Mouse (Mus musculus) forebrain, postnatal 0 days (tissue): Measurements from ENCODE around the gene Edaradd. TPM values are rescaled to one million over a fixed set of nuclear protein-coding genes. Genes with fewer than 3 reads are reported as not detected.

Source experiments
- ATAC-seq: fragments of 200-750 bp; cut with Nextera tagmentation; 2 replicates; pipeline ENCODE4 v1.8.0; 2017; ENCODE audit warnings: mild to moderate bottlenecking, moderate library complexity
- DNase-seq: peaks from one replicate; pipeline ENCODE4 v3.0.0-alpha.2; 2015
- H3K27ac ChIP-seq: fragments of 300-500 bp; sonication (generic); 2 replicates; pipeline ENCODE4 v1.5.1; 2014; ENCODE audit warnings: low read depth, mild to moderate bottlenecking, antibody characterized with exemption, low read length, moderate library complexity, mixed read lengths
- H3K27me3 ChIP-seq: fragments of 300-500 bp; sonication (generic); 2 replicates; pipeline ENCODE4 v1.6.1; 2014; ENCODE audit warnings: mild to moderate bottlenecking, low read length, mixed read lengths; ENCODE audit not compliant: insufficient read depth
- H3K36me3 ChIP-seq: fragments of 300-500 bp; sonication (generic); 2 replicates; pipeline ENCODE4 v1.6.1; 2014; ENCODE audit warnings: mild to moderate bottlenecking, moderate library complexity; ENCODE audit not compliant: insufficient read depth
- H3K4me1 ChIP-seq: fragments of 300-500 bp; sonication (generic); 2 replicates; pipeline ENCODE4 v1.6.1; 2014; ENCODE audit warnings: antibody characterized with exemption; ENCODE audit not compliant: insufficient read depth
- H3K4me2 ChIP-seq: fragments of 300-500 bp; sonication (generic); 2 replicates; pipeline ENCODE4 v1.6.1; 2014; ENCODE audit warnings: low read depth, mild to moderate bottlenecking, moderate library complexity
- H3K4me3 ChIP-seq: fragments of 300-500 bp; sonication (generic); 2 replicates; pipeline ENCODE4 v1.5.1; 2014; ENCODE audit warnings: low read depth, low read length, mixed read lengths
- H3K9ac ChIP-seq: fragments of 300-500 bp; sonication (generic); 2 replicates; pipeline ENCODE4 v1.6.1; 2014; ENCODE audit warnings: mild to moderate bottlenecking
- H3K9me3 ChIP-seq: fragments of 300-500 bp; sonication (generic); 2 replicates; pipeline ENCODE4 v1.6.1; 2016; ENCODE audit warnings: low read length
- CTCF ChIP-seq: sonication (generic); IDR thresholded peaks from 2 replicates; pipeline ENCODE4 v1.5.1; 2016; ENCODE audit warnings: antibody characterized with exemption, control low read depth, low read depth
- WGBS: fragments of 180-500 bp; shearing (Covaris S2); extraction: QIAGEN DNeasy Blood & Tissue Kit; methylation state at CpG from one replicate; pipeline ENCODE4 v1.1.7; 2014; 5-methylcytosine and 5-hydroxymethylcytosine counted together
- polyA plus RNA-seq: library from polyadenylated mRNA; unstranded; fragments of >200 nt; fragmentation: Nextera tagmentation; extraction: Ambion mirVana; gene quantifications from 2 replicates; pipeline ENCODE4 v1.2.1, GENCODE M21; 2015
- total RNA-seq: library from RNA; depleted of rRNA; stranded (reverse); fragments of >200 nt; gene quantifications from 2 replicates; pipeline ENCODE4 v1.2.3, GENCODE M21; 2014; rRNA removed

The Edaradd gene
- total and polyA plus RNA-seq, 2 experiments from 2014 or later: 3.0 to 3.1 TPM

GRCm38 (mm10) chr13:12442008-12442587 is 78.1 kb downstream of the Edaradd start:
- DNase-seq (peak; percentile 45), ATAC-seq (peak; percentile 78)
- H3K27ac ChIP-seq: no peak overlapping the region; the same call in 1 of the 2 replicates
- no peak overlapping the region for H3K4me3 ChIP-seq
- H3K4me1 ChIP-seq: no peaks in the 10 kb centered on the region
- TF ChIP-seq CTCF: no peak
- no peaks in the 10 kb centered on the region for H3K9me3 ChIP-seq
- H3K36me3 ChIP-seq: peaks cover 46% of the 10 kb centered on the region
- WGBS: 60% methylated on average over 2 of the region's 2 CpGs
- H3K4me2 ChIP-seq: no peak overlapping the region
- no peak overlapping the region for H3K9ac ChIP-seq
- no peaks in the 10 kb centered on the region for H3K27me3 ChIP-seq

GRCm38 (mm10) chr13:12440813-12441212 is 79.4 kb downstream of the Edaradd start:
- peaks cover 49% of the 10 kb centered on the region for H3K36me3 ChIP-seq

GRCm38 (mm10) chr13:12439586-12439985 is 80.7 kb downstream of the Edaradd start:
- no peak for DNase-seq
- no peak overlapping the region for H3K4me3 ChIP-seq
- H3K4me2 ChIP-seq: no peak overlapping the region
- no peaks in the 10 kb centered on the region for H3K9me3 ChIP-seq
- H3K9ac ChIP-seq: no peak overlapping the region
- TF ChIP-seq CTCF: no peak
- no peaks in the 10 kb centered on the region for H3K4me1 ChIP-seq
- no peak overlapping the region for H3K27ac ChIP-seq
- H3K27me3 ChIP-seq: no peaks in the 10 kb centered on the region
- WGBS: 87% methylated on average over 3 of the region's 3 CpGs
- H3K36me3 ChIP-seq: peaks cover 60% of the 10 kb centered on the region
- no peak for ATAC-seq

More at GRCm38 (mm10) chr13:12440813-12441212, 79.4 kb downstream of the Edaradd start:
- Histone ChIP-seq H3K4me1 (no peaks in the 10 kb centered on the region), H3K9ac (no peak overlapping the region), H3K9me3 (no peaks in the 10 kb centered on the region), H3K4me3 (no peak overlapping the region), H3K4me2 (no peak overlapping the region), H3K27me3 (no peaks in the 10 kb centered on the region), H3K27ac (no peak overlapping the region)
- WGBS: 87% methylated on average over 6 of the region's 6 CpGs
- TF ChIP-seq CTCF: no peak
- ATAC-seq (no peak), DNase-seq (no peak)

- WGBS: 88% methylated on average over 5 of the region's 5 CpGs
- H3K9ac ChIP-seq: no peak overlapping the region
- no peak for ATAC-seq
Measured at GRCm38 (mm10) chr13:12433843-12434242, 86.4 kb downstream of the Edaradd start.

GRCm38 (mm10) chr13:12428556-12428955 is 91.7 kb downstream of the Edaradd start:
- ATAC-seq (no peak), DNase-seq (no peak)
- Histone ChIP-seq H3K4me1 (no peaks in the 10 kb centered on the region), H3K9me3 (no peaks in the 10 kb centered on the region), H3K4me3 (no peak overlapping the region), H3K27ac (no peak overlapping the region), H3K9ac (no peak overlapping the region), H3K27me3 (no peaks in the 10 kb centered on the region), H3K36me3 (peaks cover 88% of the 10 kb centered on the region), H3K4me2 (no peak overlapping the region)
- 97% methylated on average over 13 of the region's 13 CpGs for WGBS
- TF ChIP-seq CTCF: no peak

More at GRCm38 (mm10) chr13:12433843-12434242, 86.4 kb downstream of the Edaradd start:
- no peaks in the 10 kb centered on the region for H3K9me3 ChIP-seq
- TF ChIP-seq CTCF: no peak
- DNase-seq: no peak
- peaks cover 89% of the 10 kb centered on the region for H3K36me3 ChIP-seq
- no peaks in the 10 kb centered on the region for H3K27me3 ChIP-seq
- H3K27ac ChIP-seq: no peak overlapping the region
- H3K4me2 ChIP-seq: no peak overlapping the region
- H3K4me3 ChIP-seq: no peak overlapping the region
- H3K4me1 ChIP-seq: no peaks in the 10 kb centered on the region

Other genes starting within 250 kb of the Edaradd start
- 3.9 and 5.9 TPM in 2 replicates for gene Actn2, start 179.7 kb downstream of the Edaradd start, total RNA-seq
- 6.0 TPM in 2 replicates for gene Actn2, start 179.7 kb downstream of the Edaradd start, polyA plus RNA-seq
- 16.2 and 17.8 TPM in 2 replicates for gene Heatr1, start 125.4 kb downstream of the Edaradd start, total RNA-seq
- gene Heatr1, start 125.4 kb downstream of the Edaradd start, polyA plus RNA-seq: 5.2 and 6.0 TPM in 2 replicates
- gene Lgals8, start 55.5 kb downstream of the Edaradd start, total RNA-seq: 19.2 and 20.8 TPM in 2 replicates
- 18.0 and 20.2 TPM in 2 replicates for gene Lgals8, start 55.5 kb downstream of the Edaradd start, polyA plus RNA-seq
- gene Ero1lb, start 45.4 kb upstream of the Edaradd start, total RNA-seq: 6.1 and 9.2 TPM in 2 replicates
- 5.3 and 7.2 TPM in 2 replicates for gene Ero1lb, start 45.4 kb upstream of the Edaradd start, polyA plus RNA-seq